Mouse (Mus musculus): Measurements from ENCODE around the gene Mapkapk3.

GRCm38 (mm10) chr9:107333686-107334085 is 44.0 kb upstream of the Mapkapk3 start:
- no peak for TF ChIP-seq CTCF (conservative IDR thresholded peaks at IDR 0.05 in 1 of 2, IDR thresholded peaks at IDR 0.05 in 1 of 2; ENCODE audit: low read depth in 2 of 2, low read length in 2 of 2)
- TF ChIP-seq POLR2A (IDR thresholded peaks at IDR 0.05; ENCODE audit: low read depth, low read length), result no peak
- TF ChIP-seq MAZ (IDR thresholded peaks at IDR 0.05; ENCODE audit: low read depth, low read length), result no peak
- no peak for TF ChIP-seq E2F4 (IDR thresholded peaks at IDR 0.05; ENCODE audit: insufficient replicate concordance, low read depth, low read length)
- no peak for TF ChIP-seq CHD2 (IDR thresholded peaks at IDR 0.05; ENCODE audit: low read length)
- TF ChIP-seq ELF1 (IDR thresholded peaks at IDR 0.05; ENCODE audit: low read depth, low read length), result no peak
- TF ChIP-seq BHLHE40 (IDR thresholded peaks at IDR 0.05; ENCODE audit: low read depth, low read length), result peak; percentile 54
- no peak for TF ChIP-seq SIN3A (IDR thresholded peaks at IDR 0.05; ENCODE audit: low read length)
- TF ChIP-seq USF2 (conservative IDR thresholded peaks at IDR 0.05; ENCODE audit: low read depth, low read length), result no peak
- 0 out of 2 replicates have a peak, but pooled peaks have one; percentile 22 for TF ChIP-seq EP300 (IDR thresholded peaks at IDR 0.05; ENCODE audit: low read length)
- no peak for TF ChIP-seq MAFK (IDR thresholded peaks at IDR 0.05; ENCODE audit: insufficient replicate concordance, low read length)
- no peak for TF ChIP-seq POLR2AphosphoS2 (IDR thresholded peaks at IDR 0.05; ENCODE audit: low read depth, low read length)
- TF ChIP-seq MXI1 (IDR thresholded peaks at IDR 0.05; ENCODE audit: low read depth, low read length), result no peak
- no peak for TF ChIP-seq ZC3H11A (IDR thresholded peaks at IDR 0.05; ENCODE audit: low read depth, low read length)
